Mouse (Mus musculus) heart, postnatal 0 days (tissue): ENCODE data around the gene Timeless.

Experiments used
- CTCF ChIP-seq: IDR thresholded peaks from 2 replicates; pipeline ENCODE4 v1.5.1; 2016; ENCODE audit warnings: antibody characterized with exemption, control low read depth, low read depth
- EP300 ChIP-seq: IDR thresholded peaks from 2 replicates; pipeline ENCODE4 v1.6.1; 2016; ENCODE audit warnings: antibody characterized with exemption, low read depth

DNA sequence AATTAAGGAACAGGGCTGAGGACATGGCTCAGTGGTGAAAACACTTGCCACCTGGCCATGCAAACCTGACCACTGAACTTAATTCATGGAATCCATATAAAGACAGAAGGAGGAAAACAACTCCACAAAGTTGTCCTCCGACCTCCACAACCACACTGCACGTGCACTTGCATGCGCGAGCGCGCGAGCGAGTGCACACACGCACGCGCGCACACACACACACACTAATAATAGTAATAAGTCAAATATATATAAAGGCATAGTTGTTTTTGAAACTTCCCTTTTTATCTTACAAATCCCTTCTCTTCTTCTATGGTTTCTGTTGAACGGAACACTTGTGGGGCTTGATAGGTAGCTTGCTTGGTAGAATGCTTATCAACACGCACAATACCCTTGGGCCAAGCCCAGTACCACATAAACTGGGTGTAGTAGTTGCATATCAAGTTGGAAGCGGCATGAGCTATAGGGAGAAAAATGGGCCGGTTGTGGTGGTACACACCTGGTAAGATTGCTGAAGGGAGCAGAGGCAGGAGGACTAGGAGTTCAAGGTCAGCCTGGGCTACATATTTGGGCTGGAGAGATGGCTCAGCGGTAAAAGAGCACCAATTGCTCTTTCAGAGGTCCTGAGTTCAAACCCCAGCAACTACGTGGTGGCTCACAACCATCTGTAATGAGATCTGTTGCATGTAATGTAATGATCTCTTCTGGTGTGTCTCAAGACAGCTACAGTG is 13.3 kb upstream of the Timeless start:
- TF ChIP-seq CTCF = no peak
- TF ChIP-seq EP300 = no peak
